Mouse (Mus musculus) lung, adult 2 months (tissue): Measurements from ENCODE around the gene Ak5.

Experiments used
- CTCF ChIP-seq: fragments of 200-500 bp; IDR thresholded peaks from 2 replicates; pipeline ENCODE4 v1.5.1; 2011; ENCODE audit warnings: mild to moderate bottlenecking, low read length, control low read depth; ENCODE audit not compliant: insufficient read depth
- POLR2A ChIP-seq: fragments of 200-500 bp; IDR thresholded peaks from 2 replicates; pipeline ENCODE4 v1.6.1; 2011; ENCODE audit warnings: low read depth, mild to moderate bottlenecking, control low read depth, low read length, borderline replicate concordance; ENCODE audit errors: extremely low read depth

DNA sequence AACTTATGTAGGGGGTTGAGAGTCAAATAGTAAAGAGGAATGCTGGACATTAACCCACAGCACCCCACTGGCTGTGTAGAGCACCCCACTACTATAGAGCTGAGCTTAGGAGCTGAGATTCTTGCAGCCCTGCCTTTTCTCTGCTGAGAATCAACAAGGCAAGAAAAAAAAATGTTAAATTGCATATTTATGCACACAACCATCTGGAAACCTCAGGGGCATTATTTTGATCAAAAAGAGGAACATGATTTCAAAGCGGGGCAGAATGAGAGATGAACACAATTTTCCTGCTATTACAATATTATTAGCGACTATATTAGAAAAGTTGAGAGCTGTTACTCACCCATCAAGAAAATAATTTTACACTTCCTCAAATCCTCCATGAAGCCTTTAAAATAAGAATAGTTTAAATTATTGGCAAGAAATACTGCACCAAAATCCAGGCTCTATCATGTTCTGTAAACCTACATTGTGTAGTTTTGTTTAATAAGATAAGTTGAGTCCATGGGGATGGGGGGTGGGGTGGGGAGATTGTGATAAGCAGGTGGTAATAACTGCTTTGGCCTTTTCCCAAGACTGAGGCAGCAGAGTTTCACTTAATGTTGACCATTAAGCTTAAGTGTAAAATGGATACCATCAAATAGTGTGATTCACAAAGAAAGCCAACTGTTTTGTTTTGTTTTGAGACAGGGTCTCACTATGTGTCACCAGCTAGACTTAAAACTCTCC is 169.0 kb downstream of the Ak5 start:
- TF ChIP-seq CTCF: no peak
- TF ChIP-seq POLR2A: no peak
